Mouse (Mus musculus) spleen, adult 2 months (tissue): ENCODE measurements around the gene Serp2.

Experiments
- CTCF ChIP-seq: fragments of 200-500 bp; IDR thresholded peaks from 2 replicates; pipeline ENCODE4 v1.5.1; 2011; ENCODE audit warnings: mild to moderate bottlenecking, inconsistent platforms; ENCODE audit not compliant: insufficient read depth, insufficient read length, insufficient replicate concordance; ENCODE audit errors: extremely low read depth
- POLR2A ChIP-seq: fragments of 200-500 bp; IDR thresholded peaks from 2 replicates; pipeline ENCODE4 v1.6.1; 2011; ENCODE audit warnings: low read depth, low read length, inconsistent platforms

- TF ChIP-seq CTCF: no peak
- no peak for TF ChIP-seq POLR2A
Observed at GRCm38 (mm10) chr14:76600391-76600790, 43.7 kb upstream of the Serp2 start.
